Mouse (Mus musculus) embryonic facial prominence, embryonic 11.5 days (tissue): ENCODE results near the gene Fpr1. TPM values are rescaled to one million over a fixed set of nuclear protein-coding genes. Genes with fewer than 3 reads are reported as not detected.

Experiments
- ATAC-seq: fragments of 200-750 bp; cut with Nextera tagmentation; replicated peaks from 2 replicates; pipeline ENCODE4 v1.8.0; 2017; ENCODE audit warnings: low read depth; ENCODE audit not compliant: insufficient number of reproducible peaks, low FRiP score, low TSS enrichment
- DNase-seq: peaks from one replicate; pipeline ENCODE4 v3.0.0-alpha.2; 2015; ENCODE audit warnings: low spot score
- H3K27ac ChIP-seq: fragments of 300-500 bp; sonication (generic); replicated peaks from 2 replicates; pipeline ENCODE4 v1.5.1; 2014; ENCODE audit warnings: mild to moderate bottlenecking, low read depth, low read length, control low read depth
- H3K27me3 ChIP-seq: fragments of 300-500 bp; sonication (generic); 2 replicates; pipeline ENCODE4 v1.6.1; 2014; ENCODE audit warnings: mild to moderate bottlenecking, low read length, moderate library complexity, mixed read lengths; ENCODE audit not compliant: control insufficient read depth, insufficient read depth
- H3K36me3 ChIP-seq: fragments of 300-500 bp; sonication (generic); replicated peaks from 2 replicates; pipeline ENCODE4 v1.6.1; 2014; ENCODE audit warnings: low read depth, mild to moderate bottlenecking, low read length, moderate library complexity, mixed read lengths; ENCODE audit not compliant: control insufficient read depth, insufficient read depth
- H3K4me1 ChIP-seq: fragments of 300-500 bp; sonication (generic); 2 replicates; pipeline ENCODE4 v1.6.1; 2014; ENCODE audit warnings: low read length, mixed read lengths; ENCODE audit not compliant: control insufficient read depth, insufficient read depth
- H3K4me2 ChIP-seq: fragments of 300-500 bp; sonication (generic); 2 replicates; pipeline ENCODE4 v1.6.1; 2014; ENCODE audit warnings: low read depth, mild to moderate bottlenecking, control low read depth, low read length, moderate library complexity
- H3K4me3 ChIP-seq: fragments of 300-500 bp; sonication (generic); 2 replicates; pipeline ENCODE4 v1.5.1; 2014; ENCODE audit warnings: low read depth, low read length, control low read depth
- H3K9ac ChIP-seq: fragments of 300-500 bp; sonication (generic); replicated peaks from 2 replicates; pipeline ENCODE4 v1.6.1; 2014; ENCODE audit warnings: mild to moderate bottlenecking, control low read depth, low read length
- H3K9me3 ChIP-seq: fragments of 300-500 bp; sonication (generic); replicated peaks from 2 replicates; pipeline ENCODE4 v1.6.1; 2016; ENCODE audit warnings: mild to moderate bottlenecking, low read length, inconsistent platforms, mixed read lengths; ENCODE audit not compliant: control insufficient read depth
- WGBS: fragments of 180-500 bp; shearing (Covaris S2); extraction: QIAGEN DNeasy Blood & Tissue Kit; methylation state at CpG from one replicate; pipeline ENCODE4 v1.1.7; 2014; 5-methylcytosine and 5-hydroxymethylcytosine counted together
- microRNA counts: library from miRNA; unstranded; fragments of <30 nt; microRNA quantifications from one replicate; lab custom pipeline; 2016
- microRNA-seq: library from miRNA; unstranded; fragments of <30 nt; microRNA quantifications from one replicate; pipeline ENCODE4, GENCODE M21; 2016; ENCODE audit warnings: borderline number of aligned reads
- polyA plus RNA-seq: library from polyadenylated mRNA; unstranded; fragments of >200 nt; fragmentation: Nextera tagmentation; extraction: Ambion mirVana; gene quantifications from 2 replicates; pipeline ENCODE4 v1.2.1, GENCODE M21; 2014

The Fpr1 gene
- polyA plus RNA-seq, 1 experiment from 2014 or later, result 0.15 TPM

- WGBS, result 1% methylated on average over 33 of the region's 42 CpGs
- peak within 1 kb of the TSS; percentile 88 for H3K9ac ChIP-seq
- DNase-seq (peak; percentile 93), ATAC-seq (peak; percentile 83)
- H3K36me3 ChIP-seq, result no peaks in the 10 kb centered on the region; the same call in 1 of the 2 replicates
- peak within 1 kb of the TSS; percentile 76 for H3K4me2 ChIP-seq
- no peaks in the 10 kb centered on the region for H3K9me3 ChIP-seq
- H3K27me3 ChIP-seq, result no peaks in the 10 kb centered on the region
- H3K4me1 ChIP-seq, result peaks cover 5% of the 10 kb centered on the region
- H3K4me3 ChIP-seq, result peak within 1 kb of the TSS; percentile 86
- H3K27ac ChIP-seq, result peak within 1 kb of the TSS; percentile 100
Observed at GRCm38 (mm10) chr17:17826751-17827657, 56.7 kb downstream of the Fpr1 start, which contains the start of gene Spaca6. Gene Spaca6 (plus strand): TSS chr17:17827158.

MicroRNAs encoded within 50 kb of the gene (microRNA counts, 519-probe panel; counts per million panel counts)
- microRNA mmu-let-7e (lab: Ali Mortazavi, UCI) (5,504 counts per million, percentile 93 among the panel's probes with 10 or more counts), microRNA mmu-miR-125a-3p (lab: Ali Mortazavi, UCI) (4,143 counts per million, percentile 65 among the panel's probes with 10 or more counts), microRNA mmu-miR-125a-5p (lab: Ali Mortazavi, UCI) (6,372 counts per million, percentile 98 among the panel's probes with 10 or more counts), microRNA mmu-miR-99b (lab: Ali Mortazavi, UCI) (5,584 counts per million, percentile 95 among the panel's probes with 10 or more counts)

Small RNA genes lying within 50 kb of the gene (microRNA-seq; reads per million reads assigned to microRNA genes)
- gene Gm25927, result not detected
- gene Mir125a, result 9,467 reads per million, percentile 93 among the genes with 10 or more reads in this experiment
- 40,822 reads per million, percentile 99 among the genes with 10 or more reads in this experiment for gene Mir99b
- not detected for gene Mirlet7e

Other genes with a start within 250 kb of the Fpr1 start
- not detected in 2 replicates for gene Vmn2r90, start 180.2 kb downstream of the Fpr1 start, polyA plus RNA-seq
- gene Spaca6, start 56.8 kb downstream of the Fpr1 start, polyA plus RNA-seq, result 13.7 and 18.5 TPM in 2 replicates
- gene Has1, start 28.7 kb downstream of the Fpr1 start, polyA plus RNA-seq, result 0.70 and 0.74 TPM in 2 replicates
- gene Fpr2, start 3.9 kb upstream of the Fpr1 start, polyA plus RNA-seq, result not detected in 2 replicates
- not detected in 2 replicates for gene Fpr3, start 3.9 kb upstream of the Fpr1 start, polyA plus RNA-seq
- not detected in 2 replicates for gene Fpr-rs4, start 137.8 kb upstream of the Fpr1 start, polyA plus RNA-seq
- not detected in 2 replicates for gene Vmn2r124, start 165.5 kb upstream of the Fpr1 start, polyA plus RNA-seq
- not detected in 2 replicates for gene Vmn2r91, start 201.1 kb upstream of the Fpr1 start, polyA plus RNA-seq